Mouse (Mus musculus) testis, adult 2 months (tissue): ENCODE measurements around the gene Dedd.

Experiments
- CTCF ChIP-seq: fragments of 200-500 bp; IDR thresholded peaks from 2 replicates; pipeline ENCODE4 v1.5.1; 2012; ENCODE audit warnings: low read depth, mild to moderate bottlenecking, inconsistent platforms, low read length, moderate library complexity; ENCODE audit not compliant: control insufficient read depth, insufficient read depth, insufficient replicate concordance
- POLR2A ChIP-seq: fragments of 200-500 bp; IDR thresholded peaks from 2 replicates; pipeline ENCODE4 v1.6.1; 2012; ENCODE audit warnings: low read depth, mild to moderate bottlenecking, inconsistent platforms, low read length, moderate library complexity; ENCODE audit not compliant: control insufficient read depth

DNA sequence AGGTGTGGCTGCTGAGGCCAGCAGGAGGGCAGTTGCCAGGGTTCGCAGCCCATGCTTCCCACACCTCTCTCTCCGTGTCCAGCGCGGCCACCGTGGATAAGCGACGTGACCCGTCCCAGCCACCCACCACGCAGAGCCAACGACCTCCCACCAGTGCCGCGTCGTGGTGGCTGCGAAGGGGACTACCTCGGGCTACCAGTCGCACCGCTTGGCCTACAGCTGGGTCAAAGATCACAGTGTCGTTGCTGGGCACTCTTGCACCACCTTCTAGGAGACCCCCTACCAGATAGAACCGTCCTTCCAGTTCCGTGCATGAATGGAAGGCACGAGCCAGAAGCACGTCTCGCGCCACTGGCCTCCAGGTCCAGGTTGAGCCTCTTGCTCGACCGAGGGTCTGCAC, 31.3 kb downstream of the Dedd start:
- TF ChIP-seq POLR2A (no peak), CTCF (no peak)
